Mouse (Mus musculus) monocyte, adult 2 months (primary cell): ENCODE measurements around the gene Rbpj.

Experiments used
- DNase-seq, 2 experiments: peaks; one replicate each; pipeline ENCODE4 v3.0.0; 2022; ENCODE audit warnings: low spot score in 2 of 2, low read depth in 1 of 2

The Rbpj gene

GRCm38 (mm10) chr5:53509927-53510326, 44.0 kb downstream of the Rbpj start:
- DNase-seq, result no peak

- DNase-seq, result no peak
Measured at GRCm38 (mm10) chr5:53511426-53511825, 45.5 kb downstream of the Rbpj start.

GRCm38 (mm10) chr5:53514959-53515612, 49.1 kb downstream of the Rbpj start:
- no peak for DNase-seq

GRCm38 (mm10) chr5:53516482-53516881, 50.5 kb downstream of the Rbpj start:
- no peak for DNase-seq

GRCm38 (mm10) chr5:53517802-53518201, 51.9 kb downstream of the Rbpj start:
- DNase-seq, result no peak

GRCm38 (mm10) chr5:53519131-53519530, 53.2 kb downstream of the Rbpj start:
- no peak for DNase-seq

GRCm38 (mm10) chr5:53519998-53520577, 54.1 kb downstream of the Rbpj start:
- DNase-seq, result no peak

- DNase-seq, result no peak
Measured at GRCm38 (mm10) chr5:53523046-53523445, 57.1 kb downstream of the Rbpj start.

- DNase-seq, result no peak
Measured at GRCm38 (mm10) chr5:53524162-53524561, 58.2 kb downstream of the Rbpj start.

- DNase-seq, result no peak
Measured at GRCm38 (mm10) chr5:53524831-53525230, 58.9 kb downstream of the Rbpj start.

GRCm38 (mm10) chr5:53525305-53526069, 59.5 kb downstream of the Rbpj start:
- DNase-seq, result no peak

- DNase-seq, result no peak
Measured at GRCm38 (mm10) chr5:53526070-53526430, 60.1 kb downstream of the Rbpj start.

- DNase-seq, result no peak
Measured at GRCm38 (mm10) chr5:53529846-53530245, 63.9 kb downstream of the Rbpj start.

GRCm38 (mm10) chr5:53535096-53535495, 69.1 kb downstream of the Rbpj start:
- no peak for DNase-seq

- no peak for DNase-seq
Measured at GRCm38 (mm10) chr5:53536635-53537554, 70.9 kb downstream of the Rbpj start.

- DNase-seq, result peak in 1 of 2 experiments; percentile 13
Measured at GRCm38 (mm10) chr5:53539860-53540633, 74.1 kb downstream of the Rbpj start.

- DNase-seq, result no peak
Measured at GRCm38 (mm10) chr5:53542073-53542472, 76.1 kb downstream of the Rbpj start.

GRCm38 (mm10) chr5:53543399-53543798, 77.4 kb downstream of the Rbpj start:
- DNase-seq, result no peak

GRCm38 (mm10) chr5:53543945-53544344, 78.0 kb downstream of the Rbpj start:
- no peak for DNase-seq

- DNase-seq, result peak in 1 of 2 experiments; percentile 19
Measured at GRCm38 (mm10) chr5:53546440-53546839, 80.5 kb downstream of the Rbpj start.
